Mouse (Mus musculus): ENCODE data around the gene Stk32c. TPM values are rescaled to one million over a fixed set of nuclear protein-coding genes. Genes with fewer than 3 reads are reported as not detected.

Stk32c gene
- polyA plus RNA-seq, 1 experiment from 2014 or later = 0.22 TPM

DNA sequence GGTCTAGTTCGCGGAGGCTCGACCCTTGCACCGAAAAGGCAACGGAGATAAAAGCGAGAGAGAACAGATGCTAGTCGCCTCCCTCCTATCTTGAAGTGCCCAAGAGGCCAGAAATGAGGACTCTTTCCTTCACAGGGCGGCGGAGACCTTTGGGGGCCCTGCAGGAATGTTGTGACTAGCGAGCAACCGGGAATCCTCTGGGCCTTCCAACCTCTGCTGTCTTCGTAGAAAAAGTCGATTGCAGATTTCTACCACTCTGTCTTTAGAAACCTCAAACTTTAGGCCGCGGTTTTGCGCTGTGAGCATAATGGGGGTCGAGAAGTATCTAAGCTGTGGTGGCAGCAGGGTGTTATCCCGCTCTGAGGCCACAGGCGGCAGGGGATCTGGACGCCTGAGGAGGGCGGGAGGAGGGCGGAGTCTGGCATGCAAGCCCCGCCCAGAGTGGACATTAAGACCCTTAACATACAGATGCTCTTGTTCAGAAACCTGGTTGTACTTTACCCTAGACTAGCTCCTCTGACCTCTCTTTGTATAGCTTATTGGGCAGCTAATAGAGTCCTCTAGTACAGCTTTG, 24.4 kb downstream of the Stk32c start:
- H3K4me1 ChIP-seq = peaks cover 11% of the 10 kb centered on the region
- H3K9ac ChIP-seq = peak overlapping the region; percentile 75
- H3K27ac ChIP-seq = no peak overlapping the region
- ATAC-seq (ENCODE audit: insufficient number of reproducible peaks, insufficient read depth, low FRiP score, low TSS enrichment, low read depth) = 0 out of 2 replicates have a peak, but pooled peaks have one; percentile 65
- peak overlapping the region; percentile 71 for H3K4me3 ChIP-seq
- peak overlapping the region; percentile 98 for H3K4me2 ChIP-seq
- no peaks in the 10 kb centered on the region for H3K9me3 ChIP-seq
- H3K36me3 ChIP-seq = no peaks in the 10 kb centered on the region
- peaks cover 55% of the 10 kb centered on the region for H3K27me3 ChIP-seq
- WGBS = under 1% methylated on average over 23 of the region's 23 CpGs

DNA sequence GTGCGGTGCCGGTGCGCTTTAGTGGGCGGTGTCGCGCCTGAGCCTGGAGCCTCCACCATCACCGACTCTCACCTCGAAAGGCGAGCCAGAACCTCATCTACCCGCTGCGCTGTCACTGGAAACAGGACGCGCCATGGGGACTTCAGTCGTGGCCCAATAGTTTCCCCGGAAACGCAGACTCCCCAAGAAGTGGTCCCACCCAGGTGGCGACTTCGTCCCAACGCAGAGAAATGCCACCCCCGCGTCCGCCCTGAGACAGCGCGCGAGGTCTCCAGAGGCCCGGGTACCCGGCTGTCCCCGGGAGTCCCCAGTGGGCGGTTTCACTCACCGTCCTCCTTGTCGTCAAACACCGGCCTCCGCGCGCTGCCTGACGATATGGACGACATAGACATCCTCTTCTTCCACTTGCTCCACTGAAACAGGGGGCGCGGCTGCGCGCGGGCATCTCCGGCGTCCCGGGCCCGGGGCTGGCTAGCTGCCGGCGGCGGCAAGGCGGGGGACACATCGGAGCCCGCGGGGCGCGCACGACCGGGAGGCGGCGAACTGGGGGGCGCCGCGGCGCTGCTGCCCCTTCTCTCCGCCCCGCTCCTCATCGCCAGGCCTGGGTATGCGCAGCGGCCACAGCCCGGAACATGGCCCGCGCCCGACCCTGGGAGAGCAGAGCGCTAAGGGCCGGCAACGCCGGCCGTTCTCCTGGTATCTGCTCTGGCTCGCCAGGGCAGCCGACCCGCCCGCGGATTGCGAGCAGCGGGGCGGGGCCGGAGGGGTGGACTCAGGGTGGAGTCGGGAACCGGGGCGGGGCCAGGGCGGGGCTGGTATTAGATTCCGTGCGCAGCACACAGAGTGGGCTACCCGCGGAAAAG, 25.1 kb downstream of the Stk32c start:
- Histone ChIP-seq H3K9me3 (no peaks in the 10 kb centered on the region), H3K36me3 (no peaks in the 10 kb centered on the region), H3K4me2 (peak overlapping the region; percentile 98), H3K4me1 (peaks cover 11% of the 10 kb centered on the region), H3K27me3 (peaks cover 55% of the 10 kb centered on the region), H3K4me3 (peak overlapping the region; percentile 71), H3K9ac (peak overlapping the region; percentile 75), H3K27ac (no peak overlapping the region; the same call in 1 of the 2 replicates)
- WGBS = under 1% methylated on average over 94 of the region's 94 CpGs
- peak; percentile 89 for ATAC-seq (ENCODE audit: insufficient number of reproducible peaks, insufficient read depth, low FRiP score, low TSS enrichment, low read depth)

DNA sequence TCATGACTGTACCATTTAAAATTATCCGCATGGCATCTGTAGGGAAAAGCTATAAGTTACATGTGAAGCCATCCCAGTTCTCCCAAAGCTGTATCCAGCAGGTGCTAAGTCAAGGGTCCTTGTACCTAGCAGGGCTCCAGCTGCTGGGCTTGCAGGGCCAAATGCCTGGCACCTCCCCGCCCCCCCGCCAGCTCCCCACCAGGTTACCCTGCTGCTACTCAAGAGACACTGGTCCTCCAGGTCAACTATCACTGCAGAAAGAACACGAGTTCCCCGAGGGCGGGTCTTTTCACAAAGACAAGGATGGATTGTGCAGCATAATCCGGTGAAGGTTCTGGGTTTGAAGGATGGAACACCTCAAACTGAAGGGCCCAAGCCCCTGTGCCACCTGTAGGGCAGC, 25.8 kb downstream of the Stk32c start:
- H3K4me2 ChIP-seq = peak overlapping the region; percentile 98
- H3K9ac ChIP-seq = peak overlapping the region; percentile 75; the same call in 1 of the 2 replicates
- no peaks in the 10 kb centered on the region for H3K9me3 ChIP-seq
- H3K27me3 ChIP-seq = peaks cover 55% of the 10 kb centered on the region
- peak overlapping the region; percentile 71 for H3K4me3 ChIP-seq
- peaks cover 11% of the 10 kb centered on the region for H3K4me1 ChIP-seq
- no peaks in the 10 kb centered on the region for H3K36me3 ChIP-seq
- ATAC-seq (ENCODE audit: insufficient number of reproducible peaks, insufficient read depth, low FRiP score, low TSS enrichment, low read depth) = no peak
- H3K27ac ChIP-seq = no peak overlapping the region
- WGBS = 32% methylated on average over 7 of the region's 7 CpGs

DNA sequence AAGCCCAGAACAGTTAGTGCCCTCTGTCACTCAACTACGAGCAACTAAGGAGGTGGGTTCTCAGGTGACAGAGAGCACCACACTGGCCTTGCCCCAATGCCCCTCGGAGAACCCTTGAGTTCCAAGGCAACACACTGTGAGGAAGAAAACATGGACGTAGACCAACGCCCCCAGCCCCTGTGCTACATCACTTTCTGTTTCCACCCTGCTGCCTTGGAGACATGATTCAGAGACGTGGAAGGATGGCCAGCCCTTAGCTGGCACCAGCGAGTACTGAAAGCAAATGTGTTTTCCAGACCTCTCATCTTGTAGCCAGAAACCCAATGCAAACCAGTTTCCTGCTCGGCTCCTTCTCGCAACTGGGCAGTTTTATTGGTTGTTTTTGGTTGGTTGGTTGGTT, 26.7 kb downstream of the Stk32c start:
- no peak overlapping the region for H3K4me2 ChIP-seq
- H3K9ac ChIP-seq = no peak overlapping the region
- peaks cover 11% of the 10 kb centered on the region for H3K4me1 ChIP-seq
- peaks cover 55% of the 10 kb centered on the region for H3K27me3 ChIP-seq
- 78% methylated on average over 8 of the region's 8 CpGs for WGBS
- no peak overlapping the region for H3K4me3 ChIP-seq
- no peak overlapping the region for H3K27ac ChIP-seq
- ATAC-seq (ENCODE audit: insufficient number of reproducible peaks, insufficient read depth, low FRiP score, low TSS enrichment, low read depth) = no peak
- no peaks in the 10 kb centered on the region for H3K36me3 ChIP-seq
- no peaks in the 10 kb centered on the region for H3K9me3 ChIP-seq

DNA sequence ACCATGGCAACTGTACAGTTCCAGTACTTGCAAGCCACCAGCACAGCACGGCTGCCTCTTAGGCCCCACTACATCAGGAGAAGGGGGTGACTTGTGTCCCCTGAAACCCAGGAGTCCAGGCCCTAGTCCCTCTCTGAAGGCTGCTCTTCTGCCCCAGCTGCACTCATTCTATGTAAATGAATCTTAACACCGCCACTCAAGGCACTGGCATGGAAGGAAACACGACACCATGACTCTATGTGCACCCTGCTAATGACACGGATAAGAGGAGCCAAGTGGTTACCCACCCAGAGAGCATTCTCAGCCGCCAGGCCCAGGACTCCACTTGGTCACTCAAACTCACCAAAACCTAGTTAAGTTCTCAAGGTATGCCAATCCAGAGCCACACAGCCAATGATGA, 27.1 kb downstream of the Stk32c start:
- H3K9me3 ChIP-seq = no peaks in the 10 kb centered on the region
- peaks cover 55% of the 10 kb centered on the region for H3K27me3 ChIP-seq
- H3K4me3 ChIP-seq = no peak overlapping the region
- 44% methylated on average over 5 of the region's 5 CpGs for WGBS
- H3K36me3 ChIP-seq = no peaks in the 10 kb centered on the region
- no peak overlapping the region for H3K9ac ChIP-seq
- H3K4me2 ChIP-seq = no peak overlapping the region
- ATAC-seq (ENCODE audit: insufficient number of reproducible peaks, insufficient read depth, low FRiP score, low TSS enrichment, low read depth) = no peak
- H3K27ac ChIP-seq = no peak overlapping the region
- peaks cover 11% of the 10 kb centered on the region for H3K4me1 ChIP-seq

DNA sequence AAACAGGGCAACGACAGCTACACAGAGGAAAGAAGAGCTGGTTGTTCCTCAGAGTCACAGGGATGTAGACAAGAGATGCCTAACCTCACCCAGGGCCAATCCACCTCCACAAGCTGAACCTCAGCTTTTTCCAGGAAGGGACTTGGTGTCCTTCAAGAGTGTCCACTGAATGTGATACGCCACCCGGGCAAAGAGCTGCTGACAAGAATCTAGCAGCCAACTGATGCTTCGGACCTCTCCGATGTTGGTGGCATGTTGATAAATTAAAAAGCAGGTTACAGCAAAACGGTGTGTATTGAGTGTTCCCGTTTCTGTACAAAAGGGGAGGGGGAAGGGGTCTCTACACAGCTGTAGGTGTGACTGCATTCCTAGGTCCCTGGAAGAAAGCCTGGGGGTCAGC, 28.3 kb downstream of the Stk32c start:
- no peaks in the 10 kb centered on the region for H3K9me3 ChIP-seq
- H3K27ac ChIP-seq = no peak overlapping the region
- no peak overlapping the region for H3K4me3 ChIP-seq
- peaks cover 46% of the 10 kb centered on the region for H3K27me3 ChIP-seq
- H3K9ac ChIP-seq = no peak overlapping the region
- H3K4me2 ChIP-seq = no peak overlapping the region
- peaks cover 11% of the 10 kb centered on the region for H3K4me1 ChIP-seq
- ATAC-seq (ENCODE audit: insufficient number of reproducible peaks, insufficient read depth, low FRiP score, low TSS enrichment, low read depth) = no peak
- 83% methylated on average over 7 of the region's 7 CpGs for WGBS
- no peaks in the 10 kb centered on the region for H3K36me3 ChIP-seq

DNA sequence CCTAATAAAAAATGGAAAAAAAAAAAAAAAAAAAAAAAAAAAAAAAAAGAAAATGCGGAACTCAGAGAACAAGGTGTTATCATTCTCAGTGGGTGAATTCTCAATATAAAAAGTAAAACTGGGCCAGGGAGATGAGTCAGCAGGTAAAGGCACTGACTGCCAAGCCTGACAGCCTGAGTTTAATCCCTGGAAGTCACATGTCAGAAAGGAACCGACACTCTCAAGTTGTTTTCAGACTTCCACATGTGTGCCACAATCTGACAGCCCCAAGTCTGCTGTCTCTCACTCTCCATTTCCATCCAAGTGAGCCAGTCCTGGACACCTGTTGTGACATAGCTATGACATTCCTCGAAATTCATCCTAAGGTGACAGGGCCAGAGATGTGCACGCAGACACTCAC, 28.7 kb downstream of the Stk32c start:
- H3K9ac ChIP-seq = no peak overlapping the region
- H3K36me3 ChIP-seq = no peaks in the 10 kb centered on the region
- no peak overlapping the region for H3K4me3 ChIP-seq
- peaks cover 46% of the 10 kb centered on the region for H3K27me3 ChIP-seq
- no peak overlapping the region for H3K4me2 ChIP-seq
- H3K27ac ChIP-seq = no peak overlapping the region
- no peak for ATAC-seq (ENCODE audit: insufficient number of reproducible peaks, insufficient read depth, low FRiP score, low TSS enrichment, low read depth)
- H3K4me1 ChIP-seq = peaks cover 11% of the 10 kb centered on the region
- WGBS = 66% methylated on average over 4 of the region's 4 CpGs
- no peaks in the 10 kb centered on the region for H3K9me3 ChIP-seq

DNA sequence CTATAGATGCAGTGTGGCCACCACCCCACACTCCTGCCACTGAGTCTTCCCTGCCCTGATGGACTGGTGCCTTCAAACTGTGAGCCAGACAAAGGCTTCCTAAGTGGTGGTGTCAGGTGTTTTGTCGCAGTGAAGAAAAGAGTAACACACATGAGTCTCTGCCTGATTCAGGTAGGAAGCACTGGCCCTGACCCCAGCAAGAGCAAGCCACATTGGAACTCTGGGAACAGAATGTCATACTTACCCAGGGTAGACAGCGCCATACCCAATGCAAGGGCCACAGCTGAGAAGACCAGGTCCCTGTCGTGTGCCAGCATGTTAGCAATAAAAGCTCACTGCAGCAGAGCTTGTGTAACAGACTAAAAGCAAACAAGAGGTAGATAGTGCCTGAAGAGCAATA, 33.0 kb downstream of the Stk32c start:
- H3K4me3 ChIP-seq = no peak overlapping the region

DNA sequence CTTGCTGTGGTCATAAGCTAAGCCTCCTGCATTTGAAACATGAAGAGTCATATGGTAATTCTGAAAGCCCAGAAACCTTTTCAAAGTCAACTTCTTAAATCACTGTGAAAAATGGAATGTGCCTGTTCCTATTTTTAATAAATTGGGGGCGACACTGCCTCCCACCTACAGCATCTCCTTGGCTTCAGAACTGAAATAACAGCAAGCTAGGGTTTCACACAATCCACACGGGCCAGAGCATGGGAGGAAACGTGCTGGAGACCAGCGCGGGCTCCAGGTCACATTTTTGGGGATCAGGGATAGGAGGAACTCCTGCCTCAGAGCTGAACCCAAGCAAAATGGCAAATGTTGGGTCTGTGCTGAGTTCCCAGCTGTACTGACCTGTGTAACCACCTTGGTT, 33.8 kb downstream of the Stk32c start:
- no peaks in the 10 kb centered on the region for H3K4me1 ChIP-seq
- ATAC-seq (ENCODE audit: insufficient number of reproducible peaks, insufficient read depth, low FRiP score, low TSS enrichment, low read depth) = no peak
- no peaks in the 10 kb centered on the region for H3K36me3 ChIP-seq
- H3K9ac ChIP-seq = no peak overlapping the region
- 78% methylated on average over 5 of the region's 5 CpGs for WGBS
- no peaks in the 10 kb centered on the region for H3K9me3 ChIP-seq
- no peak overlapping the region for H3K4me3 ChIP-seq
- no peak overlapping the region for H3K27ac ChIP-seq
- no peaks in the 10 kb centered on the region for H3K27me3 ChIP-seq
- H3K4me2 ChIP-seq = no peak overlapping the region

More for the DNA sequence above, 33.0 kb downstream of the Stk32c start:
- H3K27ac ChIP-seq = no peak overlapping the region
- H3K4me1 ChIP-seq = no peaks in the 10 kb centered on the region
- no peaks in the 10 kb centered on the region for H3K36me3 ChIP-seq
- WGBS = 95% methylated on average over 3 of the region's 3 CpGs
- H3K9ac ChIP-seq = no peak overlapping the region
- ATAC-seq (ENCODE audit: insufficient number of reproducible peaks, insufficient read depth, low FRiP score, low TSS enrichment, low read depth) = no peak
- no peaks in the 10 kb centered on the region for H3K9me3 ChIP-seq
- H3K27me3 ChIP-seq = peaks cover 5% of the 10 kb centered on the region; the same call in 1 of the 2 replicates
- no peak overlapping the region for H3K4me2 ChIP-seq

DNA sequence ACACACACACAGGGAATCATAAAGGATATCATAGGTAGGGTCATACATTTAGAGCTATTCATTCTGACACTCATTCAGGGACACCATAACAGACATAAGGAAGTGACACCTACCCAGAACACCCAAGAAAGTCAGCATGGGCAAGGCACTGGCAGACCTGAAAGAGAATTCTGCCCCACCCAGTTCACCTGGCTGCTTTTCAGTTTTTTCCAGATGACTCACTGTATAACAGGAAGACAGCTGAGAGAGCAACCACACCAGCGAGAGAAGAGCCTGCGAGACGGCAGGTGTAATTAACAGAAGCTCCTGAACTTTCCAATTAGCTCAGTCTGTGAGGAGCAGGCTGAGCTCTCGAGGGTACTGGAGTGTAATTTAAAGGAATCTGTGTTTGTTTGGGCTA, 44.0 kb downstream of the Stk32c start:
- WGBS = 59% methylated on average over 4 of the region's 4 CpGs
- no peak overlapping the region for H3K4me3 ChIP-seq
- H3K9me3 ChIP-seq = peaks cover 7% of the 10 kb centered on the region; the same call in 1 of the 2 replicates
- H3K36me3 ChIP-seq = no peaks in the 10 kb centered on the region
- H3K4me1 ChIP-seq = no peaks in the 10 kb centered on the region
- no peak overlapping the region for H3K4me2 ChIP-seq
- ATAC-seq (ENCODE audit: insufficient number of reproducible peaks, insufficient read depth, low FRiP score, low TSS enrichment, low read depth) = no peak
- no peak overlapping the region for H3K9ac ChIP-seq
- H3K27me3 ChIP-seq = no peaks in the 10 kb centered on the region
- H3K27ac ChIP-seq = no peak overlapping the region

DNA sequence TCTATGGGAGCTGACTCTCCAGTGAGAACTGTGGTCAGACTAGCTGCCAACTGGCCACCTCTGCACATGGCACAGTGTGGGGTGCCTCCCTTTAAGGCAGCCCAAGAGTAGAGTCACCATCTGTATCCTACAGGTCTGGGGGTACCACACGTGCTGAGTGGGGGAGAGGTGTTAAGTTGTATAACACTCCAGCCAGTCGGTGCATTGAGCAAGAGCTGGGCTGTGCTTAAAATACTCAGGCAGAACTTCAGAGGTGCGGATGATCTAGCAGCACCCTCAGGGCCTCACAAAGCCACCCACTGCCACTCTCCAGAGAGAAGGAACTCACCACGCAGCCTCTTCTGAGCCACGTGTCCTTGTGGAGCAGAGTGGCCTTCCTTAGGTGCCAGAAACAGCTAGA, 48.7 kb downstream of the Stk32c start:
- Histone ChIP-seq H3K4me1 (no peaks in the 10 kb centered on the region), H3K27me3 (no peaks in the 10 kb centered on the region), H3K36me3 (no peaks in the 10 kb centered on the region), H3K4me2 (no peak overlapping the region), H3K27ac (no peak overlapping the region), H3K9ac (no peak overlapping the region), H3K4me3 (no peak overlapping the region), H3K9me3 (peaks cover 7% of the 10 kb centered on the region; the same call in 1 of the 2 replicates)
- WGBS = 82% methylated on average over 5 of the region's 5 CpGs
- ATAC-seq (ENCODE audit: insufficient number of reproducible peaks, insufficient read depth, low FRiP score, low TSS enrichment, low read depth) = no peak

DNA sequence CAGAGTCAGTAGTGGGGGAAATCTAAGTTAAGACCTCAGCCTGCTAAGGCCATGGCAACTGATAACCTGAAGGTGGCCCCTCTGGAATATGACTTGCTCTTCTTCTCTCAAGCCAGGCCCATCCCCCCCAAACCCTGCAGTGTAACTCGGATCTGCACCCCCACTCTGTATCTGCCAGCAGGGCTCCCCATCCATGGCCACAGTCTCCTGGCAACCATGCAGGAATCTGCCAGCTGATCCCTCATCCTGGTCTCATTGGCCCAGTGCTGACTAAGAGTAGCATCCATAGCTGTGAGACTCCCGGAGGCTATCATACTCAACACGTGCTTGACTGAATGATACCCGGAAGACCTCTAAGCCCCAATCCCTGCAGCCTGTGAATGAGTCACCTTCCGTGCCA, 54.2 kb downstream of the Stk32c start:
- no peaks in the 10 kb centered on the region for H3K9me3 ChIP-seq
- no peaks in the 10 kb centered on the region for H3K4me1 ChIP-seq
- no peaks in the 10 kb centered on the region for H3K36me3 ChIP-seq
- no peak for ATAC-seq (ENCODE audit: insufficient number of reproducible peaks, insufficient read depth, low FRiP score, low TSS enrichment, low read depth)
- H3K27me3 ChIP-seq = no peaks in the 10 kb centered on the region
- WGBS = 68% methylated on average over 5 of the region's 5 CpGs
- H3K27ac ChIP-seq = no peak overlapping the region
- H3K4me2 ChIP-seq = no peak overlapping the region
- no peak overlapping the region for H3K9ac ChIP-seq
- no peak overlapping the region for H3K4me3 ChIP-seq

Measured in embryonic facial prominence, embryonic 13.5 days (tissue).